7 mouse cellular contexts compared by ENCODE assay signal in the genomic region with DNA sequence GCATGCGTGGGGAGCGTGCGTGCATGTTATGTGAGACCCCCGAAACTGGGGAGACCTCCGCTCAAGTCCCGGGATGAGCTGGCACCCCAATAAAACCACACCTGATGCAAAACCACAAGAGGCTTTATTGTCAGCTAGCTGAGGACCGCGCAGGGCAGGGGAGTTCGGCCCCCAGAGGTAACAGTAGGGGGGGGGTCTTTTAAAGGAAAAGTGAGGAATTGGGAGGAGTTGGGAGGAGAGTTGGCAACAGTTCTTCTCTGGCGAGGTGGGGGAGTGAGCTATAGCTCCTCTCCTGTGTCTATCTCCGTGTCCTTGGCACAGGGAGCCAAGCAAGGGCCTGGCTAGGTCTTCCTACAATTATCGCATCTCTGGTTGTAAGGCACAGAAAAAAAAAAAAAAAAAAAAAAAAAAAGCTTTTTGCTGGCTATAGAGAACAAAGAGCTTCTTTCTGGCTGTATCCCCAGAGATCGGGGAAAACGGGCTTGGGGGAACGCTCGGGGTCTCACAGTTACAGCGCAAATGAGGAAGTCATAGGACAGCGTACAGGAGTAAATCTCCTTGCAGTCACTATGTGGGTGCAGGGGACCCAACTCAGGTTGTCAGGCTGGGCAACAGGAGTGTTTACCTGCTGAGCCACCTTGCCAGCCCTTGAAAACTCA. TPM values are rescaled to one million over a fixed set of nuclear protein-coding genes. Genes with fewer than 3 reads are reported as not detected.
DNase-seq lines count a peak whose midpoint lies in the region; ATAC-seq and TF ChIP-seq lines count a peak whose summit lies in the region.

No protein-coding gene starts in this region.

- H3K9me3 ChIP-seq in heart, embryonic 12.5 days (replicated peaks) = no peaks in the 10 kb centered on the region
- no peaks in the 10 kb centered on the region for H3K9me3 ChIP-seq in midbrain, embryonic 14.5 days (ENCODE audit: control insufficient read depth, low read length)

- no peak overlapping the region for H3K4me3 ChIP-seq in thymus, adult 2 months (ENCODE audit: control insufficient read depth, insufficient read depth, low read length)
- peak overlapping the region; percentile 81 for H3K4me3 ChIP-seq in heart, embryonic 12.5 days
- H3K4me3 ChIP-seq in midbrain, embryonic 14.5 days (replicated peaks; ENCODE audit: low read depth, low read length) = peak overlapping the region; percentile 75

- TF ChIP-seq POLR2A in thymus, adult 2 months (IDR thresholded peaks at IDR 0.05; ENCODE audit: control insufficient read depth, extremely low read depth, insufficient read depth, low read length, poor library complexity) = no peak

- WGBS in thymus, adult 2 months = 3% methylated on average over 18 of the region's 18 CpGs
- under 1% methylated on average over 18 of the region's 18 CpGs for WGBS in heart, embryonic 12.5 days
- WGBS in midbrain, embryonic 14.5 days = under 1% methylated on average over 18 of the region's 18 CpGs

- no peak for ATAC-seq in heart, embryonic 12.5 days (ENCODE audit: insufficient number of reproducible peaks, low FRiP score)
- peak; percentile 35 for ATAC-seq in midbrain, embryonic 14.5 days (ENCODE audit: low FRiP score, low TSS enrichment)

- no peaks in the 10 kb centered on the region for H3K27me3 ChIP-seq in thymus, adult 2 months (ENCODE audit: control insufficient read depth, insufficient read depth, low read length)
- no peaks in the 10 kb centered on the region for H3K27me3 ChIP-seq in heart, embryonic 12.5 days (replicated peaks)
- no peaks in the 10 kb centered on the region for H3K27me3 ChIP-seq in midbrain, embryonic 14.5 days (ENCODE audit: control insufficient read depth, insufficient read depth, low read length)

- DNase-seq in thymus, postnatal 14 days = peak; percentile 23
- no peak for DNase-seq in thymus, adult 2 months
- DNase-seq in cerebellum, postnatal 25 days = peak; percentile 49 to 58
- peak; percentile 16 for DNase-seq in kidney, postnatal 10 days
- DNase-seq in midbrain, embryonic 14.5 days = peak; percentile 24
- DNase-seq in frontal cortex, postnatal 14 days (ENCODE audit: low spot score in 2 of 2) = no peak

- no peak for TF ChIP-seq CTCF in thymus, adult 2 months (IDR thresholded peaks at IDR 0.05; ENCODE audit: borderline replicate concordance, control insufficient read depth, extremely low read depth, insufficient read depth, low read length, poor library complexity)

- no peak overlapping the region for H3K27ac ChIP-seq in thymus, adult 2 months (ENCODE audit: control insufficient read depth, insufficient read depth, low read length)
- H3K27ac ChIP-seq in heart, embryonic 12.5 days (ENCODE audit: poor library complexity, severe bottlenecking) = peak overlapping the region; percentile 36; the same call in 1 of the 2 replicates
- peak overlapping the region; percentile 91 for H3K27ac ChIP-seq in midbrain, embryonic 14.5 days (replicated peaks; ENCODE audit: low read depth, low read length)

- H3K36me3 ChIP-seq in thymus, adult 2 months (ENCODE audit: control insufficient read depth, insufficient read depth, low read length) = peaks cover 6% of the 10 kb centered on the region; the same call in 1 of the 2 replicates
- H3K36me3 ChIP-seq in heart, embryonic 12.5 days = peaks cover 49% of the 10 kb centered on the region
- H3K36me3 ChIP-seq in midbrain, embryonic 14.5 days (ENCODE audit: control insufficient read depth, insufficient read depth, low read length) = peaks cover 53% of the 10 kb centered on the region

- H3K4me1 ChIP-seq in thymus, adult 2 months (replicated peaks; ENCODE audit: control insufficient read depth, insufficient read depth, low read length) = peaks cover 9% of the 10 kb centered on the region
- H3K4me1 ChIP-seq in heart, embryonic 12.5 days (replicated peaks) = peaks cover 11% of the 10 kb centered on the region
- H3K4me1 ChIP-seq in midbrain, embryonic 14.5 days (ENCODE audit: control insufficient read depth, insufficient read depth, low read length) = peaks cover 12% of the 10 kb centered on the region

- peak overlapping the region; percentile 72 for H3K9ac ChIP-seq in heart, embryonic 12.5 days
- H3K9ac ChIP-seq in midbrain, embryonic 14.5 days (replicated peaks; ENCODE audit: low read length) = peak overlapping the region; percentile 82

- peak overlapping the region; percentile 99 for H3K4me2 ChIP-seq in heart, embryonic 12.5 days
- peak overlapping the region; percentile 83 for H3K4me2 ChIP-seq in midbrain, embryonic 14.5 days (ENCODE audit: low read length)

RNA-seq across cellular contexts. Expression of a gene that starts 1.1 kb away (rescaled TPM):
- polyA plus RNA-seq in thymus, adult 2 months (2012; rRNA removed) = 16.1 and 22.6 TPM in 2 replicates
- polyA plus RNA-seq in heart, embryonic 12.5 days (2016; fragmentation: Nextera tagmentation; extraction: Ambion mirVana) = 17.0 and 17.7 TPM in 2 replicates
- 34.2 and 34.3 TPM in 2 replicates for polyA plus RNA-seq in midbrain, embryonic 14.5 days (2014; fragmentation: Nextera tagmentation; extraction: Ambion mirVana)

RNA-seq across cellular contexts. Expression of a gene that starts 16.5 kb away (rescaled TPM):
- polyA plus RNA-seq in thymus, adult 2 months (2012; rRNA removed) = 6.2 and 6.8 TPM in 2 replicates
- polyA plus RNA-seq in heart, embryonic 12.5 days (2016; fragmentation: Nextera tagmentation; extraction: Ambion mirVana) = 5.5 and 5.6 TPM in 2 replicates
- 18.9 and 19.2 TPM in 2 replicates for polyA plus RNA-seq in midbrain, embryonic 14.5 days (2014; fragmentation: Nextera tagmentation; extraction: Ambion mirVana)

RNA-seq across cellular contexts. Expression of a gene that starts 29.7 kb away (rescaled TPM):
- polyA plus RNA-seq in thymus, adult 2 months (2012; rRNA removed) = 1.2 and 1.7 TPM in 2 replicates
- 5.4 and 6.0 TPM in 2 replicates for polyA plus RNA-seq in heart, embryonic 12.5 days (2016; fragmentation: Nextera tagmentation; extraction: Ambion mirVana)
- polyA plus RNA-seq in midbrain, embryonic 14.5 days (2014; fragmentation: Nextera tagmentation; extraction: Ambion mirVana) = 5.9 and 8.7 TPM in 2 replicates

RNA-seq across cellular contexts. Expression of a gene that starts 33.8 kb away (rescaled TPM):
- 0.12 TPM in 1 of 2 replicates, not detected in the other for polyA plus RNA-seq in thymus, adult 2 months (2012; rRNA removed)
- polyA plus RNA-seq in heart, embryonic 12.5 days (2016; fragmentation: Nextera tagmentation; extraction: Ambion mirVana) = 0.31 TPM in 1 of 2 replicates, not detected in the other
- polyA plus RNA-seq in midbrain, embryonic 14.5 days (2014; fragmentation: Nextera tagmentation; extraction: Ambion mirVana) = not detected in 2 replicates

RNA-seq across cellular contexts. Expression of a gene that starts 45.4 kb away (rescaled TPM):
- 0.34 and 0.43 TPM in 2 replicates for polyA plus RNA-seq in thymus, adult 2 months (2012; rRNA removed)
- polyA plus RNA-seq in heart, embryonic 12.5 days (2016; fragmentation: Nextera tagmentation; extraction: Ambion mirVana) = 2.2 and 2.5 TPM in 2 replicates
- polyA plus RNA-seq in midbrain, embryonic 14.5 days (2014; fragmentation: Nextera tagmentation; extraction: Ambion mirVana) = 6.2 and 6.6 TPM in 2 replicates

Comparison
In these comparisons a context has a peak if more than half of its experiments do, and no peak if none do; other contexts are left out.
1. DNase-seq: peak in thymus, postnatal 14 days (single experiment), cerebellum, postnatal 25 days (2 of 2), kidney, postnatal 10 days (single experiment) and midbrain, embryonic 14.5 days (single experiment); none in thymus, adult 2 months (single experiment) and frontal cortex, postnatal 14 days (0 of 2).